In the genomic region with DNA sequence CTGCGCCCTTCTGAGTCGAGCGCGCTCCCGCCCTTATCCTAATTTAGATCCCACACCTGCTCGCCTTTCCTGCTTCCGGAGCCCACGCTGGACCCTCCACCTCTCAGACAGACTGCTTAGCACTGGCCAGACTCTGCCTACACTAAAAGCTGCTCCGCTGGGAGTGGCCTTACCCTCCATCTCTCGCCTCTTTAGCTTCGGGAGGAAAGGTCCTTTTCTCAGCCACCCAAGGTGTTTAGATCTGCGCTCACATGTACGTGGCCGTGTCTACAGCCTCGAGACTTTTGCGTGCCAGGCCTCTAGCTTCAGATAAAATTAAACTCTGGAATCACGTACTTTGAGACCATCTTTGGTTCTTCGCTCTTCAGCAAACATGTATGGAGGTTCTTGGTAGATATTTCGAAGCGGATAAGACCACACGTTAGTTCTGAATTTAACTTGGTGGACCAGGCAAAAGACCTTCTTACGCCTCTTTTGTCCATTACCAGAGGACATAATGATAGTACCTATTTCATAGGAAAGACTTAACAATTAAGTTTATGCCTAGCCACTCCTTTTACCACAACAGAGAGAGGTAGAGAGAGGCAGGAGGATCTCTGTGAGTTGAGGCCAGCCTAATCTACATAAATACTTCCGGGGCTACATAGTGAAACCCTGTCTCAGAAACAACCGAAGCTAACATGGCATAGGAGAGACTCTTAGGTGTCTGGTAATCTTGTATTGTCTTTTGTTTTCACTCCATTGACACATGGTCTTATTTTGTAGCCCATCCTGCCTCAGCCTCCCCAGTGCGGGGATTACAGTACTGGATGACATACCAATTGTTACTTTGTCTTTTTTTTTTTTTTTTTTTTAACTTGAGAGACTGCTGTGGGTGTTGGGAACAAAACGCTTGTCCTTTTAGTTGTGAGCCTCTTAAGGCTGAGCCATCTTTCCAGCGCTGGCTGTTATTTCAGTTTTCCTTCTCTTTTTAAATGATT, we compare ENCODE assay signal across 7 mouse cellular contexts. TPM values are rescaled to one million over a fixed set of nuclear protein-coding genes. Genes with fewer than 3 reads are reported as not detected.
DNase-seq lines count a peak whose midpoint lies in the region; ATAC-seq and TF ChIP-seq lines count a peak whose summit lies in the region.

No protein-coding gene starts in this region.

- no peak for TF ChIP-seq POLR2A in spleen, adult 2 months (IDR thresholded peaks at IDR 0.05; ENCODE audit: low read depth, low read length)

- H3K4me1 ChIP-seq in spleen, adult 2 months (ENCODE audit: control insufficient read depth, insufficient read depth, insufficient read length) = peaks cover 4% of the 10 kb centered on the region; the same call in 1 of the 2 replicates
- peaks cover 23% of the 10 kb centered on the region for H3K4me1 ChIP-seq in embryonic facial prominence, embryonic 13.5 days
- H3K4me1 ChIP-seq in intestine, embryonic 15.5 days (replicated peaks) = peaks cover 16% of the 10 kb centered on the region; the same call in 1 of the 2 replicates
- H3K4me1 ChIP-seq in neural tube, embryonic 13.5 days (replicated peaks) = peaks cover 30% of the 10 kb centered on the region

- peak overlapping the region; percentile 95 for H3K9ac ChIP-seq in embryonic facial prominence, embryonic 13.5 days
- peak overlapping the region; percentile 87 for H3K9ac ChIP-seq in intestine, embryonic 15.5 days
- peak overlapping the region; percentile 97 for H3K9ac ChIP-seq in neural tube, embryonic 13.5 days

- H3K9me3 ChIP-seq in embryonic facial prominence, embryonic 13.5 days = no peaks in the 10 kb centered on the region
- no peaks in the 10 kb centered on the region for H3K9me3 ChIP-seq in intestine, embryonic 15.5 days
- H3K9me3 ChIP-seq in neural tube, embryonic 13.5 days = no peaks in the 10 kb centered on the region

- no peak for DNase-seq in spleen, adult 2 months (ENCODE audit: low read depth in 1 of 2, low spot score in 2 of 2)
- no peak for DNase-seq in spleen, postnatal 10 days (ENCODE audit: low spot score in 2 of 2)
- DNase-seq in spleen, postnatal 4 days (ENCODE audit: low spot score in 2 of 2) = no peak
- DNase-seq in adipocyte (ENCODE audit: low spot score) = no peak

- WGBS in spleen, adult 2 months = 19% methylated on average over 27 of the region's 27 CpGs
- WGBS in embryonic facial prominence, embryonic 13.5 days = 27% methylated on average over 27 of the region's 27 CpGs
- 23% methylated on average over 27 of the region's 27 CpGs for WGBS in intestine, embryonic 15.5 days
- 25% methylated on average over 27 of the region's 27 CpGs for WGBS in neural tube, embryonic 13.5 days

- peaks cover 1% of the 10 kb centered on the region; the same call in 1 of the 2 replicates for H3K36me3 ChIP-seq in spleen, adult 2 months (ENCODE audit: control insufficient read depth, insufficient read depth, low read length)
- H3K36me3 ChIP-seq in embryonic facial prominence, embryonic 13.5 days = peaks cover 16% of the 10 kb centered on the region
- peaks cover 3% of the 10 kb centered on the region; the same call in 1 of the 2 replicates for H3K36me3 ChIP-seq in intestine, embryonic 15.5 days
- H3K36me3 ChIP-seq in neural tube, embryonic 13.5 days = peaks cover 16% of the 10 kb centered on the region

- ATAC-seq in embryonic facial prominence, embryonic 13.5 days (ENCODE audit: insufficient number of reproducible peaks, insufficient read depth, low FRiP score, low TSS enrichment, low read depth) = peak; percentile 15; the same call in 1 of the 2 replicates
- no peak for ATAC-seq in intestine, embryonic 15.5 days
- ATAC-seq in neural tube, embryonic 13.5 days (ENCODE audit: low read depth) = peak; percentile 37

- no peak for TF ChIP-seq CTCF in spleen, adult 2 months (IDR thresholded peaks at IDR 0.05; ENCODE audit: extremely low read depth, insufficient read depth, insufficient read length, insufficient replicate concordance)

- peak overlapping the region; percentile 88 for H3K4me2 ChIP-seq in embryonic facial prominence, embryonic 13.5 days
- peak overlapping the region; percentile 93 for H3K4me2 ChIP-seq in intestine, embryonic 15.5 days (replicated peaks)
- H3K4me2 ChIP-seq in neural tube, embryonic 13.5 days = peak overlapping the region; percentile 93

- H3K27ac ChIP-seq in spleen, adult 2 months (ENCODE audit: insufficient read depth, low read length) = peak overlapping the region; percentile 94
- peak overlapping the region; percentile 99 for H3K27ac ChIP-seq in embryonic facial prominence, embryonic 13.5 days
- peak overlapping the region; percentile 100 for H3K27ac ChIP-seq in intestine, embryonic 15.5 days
- peak overlapping the region; percentile 98 for H3K27ac ChIP-seq in neural tube, embryonic 13.5 days (replicated peaks)

- peak overlapping the region; percentile 81 for H3K4me3 ChIP-seq in spleen, adult 2 months (ENCODE audit: extremely low read depth, insufficient read depth, insufficient read length)
- H3K4me3 ChIP-seq in embryonic facial prominence, embryonic 13.5 days = peak overlapping the region; percentile 85
- peak overlapping the region; percentile 78 for H3K4me3 ChIP-seq in intestine, embryonic 15.5 days (replicated peaks)
- peak overlapping the region; percentile 88 for H3K4me3 ChIP-seq in neural tube, embryonic 13.5 days

- no peaks in the 10 kb centered on the region for H3K27me3 ChIP-seq in spleen, adult 2 months (ENCODE audit: control insufficient read depth, insufficient read depth, low read length)
- H3K27me3 ChIP-seq in embryonic facial prominence, embryonic 13.5 days = no peaks in the 10 kb centered on the region
- H3K27me3 ChIP-seq in intestine, embryonic 15.5 days (replicated peaks) = no peaks in the 10 kb centered on the region
- no peaks in the 10 kb centered on the region for H3K27me3 ChIP-seq in neural tube, embryonic 13.5 days

RNA-seq across cellular contexts. Expression of a gene that starts 1.4 kb away (rescaled TPM):
- 39.8 and 45.1 TPM in 2 replicates for polyA plus RNA-seq in spleen, adult 2 months (2012; rRNA removed)
- 21.6 and 23.8 TPM in 2 replicates for polyA plus RNA-seq in embryonic facial prominence, embryonic 13.5 days (2015; fragmentation: Nextera tagmentation; extraction: Ambion mirVana)
- 11.8 and 13.6 TPM in 2 replicates for polyA plus RNA-seq in intestine, embryonic 15.5 days (2015; fragmentation: Nextera tagmentation; extraction: Ambion mirVana)
- polyA plus RNA-seq in neural tube, embryonic 13.5 days (2015; fragmentation: Nextera tagmentation; extraction: Ambion mirVana) = 26.7 and 30.6 TPM in 2 replicates

RNA-seq across cellular contexts. Expression of a gene that starts 13.1 kb away (rescaled TPM):
- 31.6 and 41.1 TPM in 2 replicates for polyA plus RNA-seq in spleen, adult 2 months (2012; rRNA removed)
- 51.8 and 54.8 TPM in 2 replicates for polyA plus RNA-seq in embryonic facial prominence, embryonic 13.5 days (2015; fragmentation: Nextera tagmentation; extraction: Ambion mirVana)
- 44.3 and 48.5 TPM in 2 replicates for polyA plus RNA-seq in intestine, embryonic 15.5 days (2015; fragmentation: Nextera tagmentation; extraction: Ambion mirVana)
- 79.6 and 81.4 TPM in 2 replicates for polyA plus RNA-seq in neural tube, embryonic 13.5 days (2015; fragmentation: Nextera tagmentation; extraction: Ambion mirVana)

RNA-seq across cellular contexts. Expression of a gene that starts 21.7 kb away (rescaled TPM):
- polyA plus RNA-seq in spleen, adult 2 months (2012; rRNA removed) = 29.9 and 30.7 TPM in 2 replicates
- polyA plus RNA-seq in embryonic facial prominence, embryonic 13.5 days (2015; fragmentation: Nextera tagmentation; extraction: Ambion mirVana) = 88.5 and 93.6 TPM in 2 replicates
- 77.8 and 80.2 TPM in 2 replicates for polyA plus RNA-seq in intestine, embryonic 15.5 days (2015; fragmentation: Nextera tagmentation; extraction: Ambion mirVana)
- polyA plus RNA-seq in neural tube, embryonic 13.5 days (2015; fragmentation: Nextera tagmentation; extraction: Ambion mirVana) = 78.2 and 83.9 TPM in 2 replicates

RNA-seq across cellular contexts. Expression of a gene that starts 29.3 kb away (rescaled TPM):
- 0.13 and 0.19 TPM in 2 replicates for polyA plus RNA-seq in spleen, adult 2 months (2012; rRNA removed)
- polyA plus RNA-seq in embryonic facial prominence, embryonic 13.5 days (2015; fragmentation: Nextera tagmentation; extraction: Ambion mirVana) = 0.11 and 0.18 TPM in 2 replicates
- 0.08 TPM in 1 of 2 replicates, not detected in the other for polyA plus RNA-seq in intestine, embryonic 15.5 days (2015; fragmentation: Nextera tagmentation; extraction: Ambion mirVana)
- polyA plus RNA-seq in neural tube, embryonic 13.5 days (2015; fragmentation: Nextera tagmentation; extraction: Ambion mirVana) = not detected in 2 replicates

RNA-seq across cellular contexts. Expression of a gene that starts 49.2 kb away (rescaled TPM):
- 1.9 and 4.5 TPM in 2 replicates for polyA plus RNA-seq in spleen, adult 2 months (2012; rRNA removed)
- polyA plus RNA-seq in embryonic facial prominence, embryonic 13.5 days (2015; fragmentation: Nextera tagmentation; extraction: Ambion mirVana) = 18.3 and 19.7 TPM in 2 replicates
- 13.1 and 13.5 TPM in 2 replicates for polyA plus RNA-seq in intestine, embryonic 15.5 days (2015; fragmentation: Nextera tagmentation; extraction: Ambion mirVana)
- 1.9 and 3.7 TPM in 2 replicates for polyA plus RNA-seq in neural tube, embryonic 13.5 days (2015; fragmentation: Nextera tagmentation; extraction: Ambion mirVana)
